Mouse (Mus musculus) T-helper 17 cell (primary cell): ENCODE results near the gene Gm4133.
"Not testable (repeated sequence)": the region's sequence is repeated elsewhere in the genome, so short reads cannot be mapped to it uniquely, and the experiment has no call there.

ENCODE experiments used
- in situ Hi-C, 2 experiments: fragments of 300-600 bp; cut with MboI, MseI; formaldehyde crosslinking; loops; 1 replicate in 1 of 2; 2 replicates in 1 of 2; pipeline ENCODE4 v1.15.1; 2025; ENCODE audit warnings: high pct_unique_total_duplicates in 2 of 2

Gene Gm4133

DNA sequence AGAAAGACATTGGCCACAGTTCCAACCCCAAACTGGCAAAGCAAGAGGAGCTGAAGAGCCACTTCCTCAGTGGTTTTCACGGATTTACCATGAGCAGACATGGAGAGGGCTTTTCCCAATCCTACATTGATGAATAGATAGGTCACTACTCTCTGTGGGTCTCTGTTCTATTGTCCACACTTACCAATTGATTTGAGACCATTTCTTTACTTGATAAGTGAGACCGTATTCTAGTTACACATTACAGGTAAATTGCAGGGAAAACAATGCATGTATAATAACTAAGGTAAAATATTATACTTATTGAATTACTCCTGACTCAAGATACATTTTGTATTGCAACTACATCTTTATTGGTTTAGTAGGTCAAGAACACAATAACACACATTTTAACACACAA is at the start of gene Gm4133:
Gene Gm4133 (minus strand): TSS at position 101 of the 400 bp plus-strand sequence.
- in situ Hi-C loops, result not testable (repeated sequence)

DNA sequence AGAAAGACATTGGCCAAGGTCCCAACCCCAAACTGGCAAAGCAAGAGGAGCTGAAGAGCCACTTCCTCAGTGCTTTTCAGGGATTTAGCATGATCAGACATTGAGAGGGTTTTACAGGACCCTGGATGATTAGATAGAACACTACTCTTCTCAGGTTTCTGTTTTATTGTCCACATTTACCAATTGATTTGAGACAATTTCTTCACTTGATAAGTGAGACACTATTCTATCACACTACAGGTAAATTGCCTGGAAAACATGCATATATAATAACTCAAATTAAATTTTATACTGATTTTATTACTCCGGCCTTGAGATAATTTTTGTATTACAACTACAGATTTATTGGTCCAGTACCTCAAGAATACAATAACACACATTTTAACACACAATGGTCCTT is 41.4 kb upstream of the Gm4133 start, which contains the start of gene Gm5728:
Gene Gm5728 (minus strand): TSS at position 101 of the 400 bp plus-strand sequence.
- in situ Hi-C loops, result loop anchor here in 1 of 2 experiments (10.0 kb wide), 1 partner anchor 679 kb away; the partner anchor contains the start of gene Vmn1r120
